Mouse (Mus musculus): ENCODE measurements around the gene Smarcc1. TPM values are rescaled to one million over a fixed set of nuclear protein-coding genes. Genes with fewer than 3 reads are reported as not detected.
A peak's percentile ranks its signal among the peaks of the same experiment; 100 is the strongest.

Gene Smarcc1
- total and polyA plus RNA-seq, 2 experiments from 2014 or later = 43.0 to 77.1 TPM

GRCm38 (mm10) chr9:110255407-110256019 is 138.0 kb downstream of the Smarcc1 start:
- peak; percentile 68 for DNase-seq
- peak overlapping the region; percentile 50 for H3K27ac ChIP-seq (ENCODE audit: low read depth, low read length)
- H3K4me2 ChIP-seq (ENCODE audit: low read depth) = no peak overlapping the region
- H3K9me3 ChIP-seq (ENCODE audit: low read length) = no peaks in the 10 kb centered on the region
- TF ChIP-seq CTCF (IDR thresholded peaks at IDR 0.05; ENCODE audit: low read depth) = no peak
- peaks cover 23% of the 10 kb centered on the region for H3K36me3 ChIP-seq (ENCODE audit: insufficient read depth)
- H3K4me1 ChIP-seq (ENCODE audit: insufficient read depth) = peaks cover 19% of the 10 kb centered on the region
- H3K9ac ChIP-seq = no peak overlapping the region
- no peak overlapping the region for H3K4me3 ChIP-seq (ENCODE audit: low read depth, low read length)
- peak; percentile 81 for ATAC-seq
- no peaks in the 10 kb centered on the region for H3K27me3 ChIP-seq (ENCODE audit: insufficient read depth, low read length)
- 24% methylated on average over 15 of the region's 15 CpGs for WGBS

GRCm38 (mm10) chr9:110258646-110259045 is 141.1 kb downstream of the Smarcc1 start:
- H3K9ac ChIP-seq = no peak overlapping the region
- DNase-seq (no peak), ATAC-seq (no peak)
- no peaks in the 10 kb centered on the region for H3K27me3 ChIP-seq (ENCODE audit: insufficient read depth, low read length)
- H3K4me3 ChIP-seq (ENCODE audit: low read depth, low read length) = no peak overlapping the region
- 83% methylated on average over 6 of the region's 6 CpGs for WGBS
- no peak for TF ChIP-seq CTCF (IDR thresholded peaks at IDR 0.05; ENCODE audit: low read depth)
- peaks cover 10% of the 10 kb centered on the region; the same call in 1 of the 2 replicates for H3K4me1 ChIP-seq (ENCODE audit: insufficient read depth)
- H3K36me3 ChIP-seq (ENCODE audit: insufficient read depth) = peaks cover 36% of the 10 kb centered on the region
- no peak overlapping the region for H3K27ac ChIP-seq (ENCODE audit: low read depth, low read length)
- no peak overlapping the region for H3K4me2 ChIP-seq (ENCODE audit: low read depth)
- H3K9me3 ChIP-seq (ENCODE audit: low read length) = no peaks in the 10 kb centered on the region

GRCm38 (mm10) chr9:110259118-110259517 is 141.6 kb downstream of the Smarcc1 start:
- Histone ChIP-seq H3K4me1 (ENCODE audit: insufficient read depth) (peaks cover 10% of the 10 kb centered on the region; the same call in 1 of the 2 replicates), H3K9me3 (ENCODE audit: low read length) (no peaks in the 10 kb centered on the region), H3K4me3 (ENCODE audit: low read depth, low read length) (no peak overlapping the region), H3K27ac (ENCODE audit: low read depth, low read length) (no peak overlapping the region), H3K4me2 (ENCODE audit: low read depth) (no peak overlapping the region), H3K9ac (no peak overlapping the region), H3K36me3 (ENCODE audit: insufficient read depth) (peaks cover 36% of the 10 kb centered on the region), H3K27me3 (ENCODE audit: insufficient read depth, low read length) (no peaks in the 10 kb centered on the region)
- TF ChIP-seq CTCF (IDR thresholded peaks at IDR 0.05; ENCODE audit: low read depth) = no peak
- DNase-seq (no peak), ATAC-seq (no peak)
- 90% methylated on average over 3 of the region's 3 CpGs for WGBS

- no peak overlapping the region for H3K9ac ChIP-seq
- 81% methylated on average over 8 of the region's 8 CpGs for whole genome bisulfite sequencing
- H3K4me2 ChIP-seq (ENCODE audit: low read depth) = no peak overlapping the region
- peaks cover 33% of the 10 kb centered on the region for H3K36me3 ChIP-seq (ENCODE audit: insufficient read depth)
- no peaks in the 10 kb centered on the region for H3K4me1 ChIP-seq (ENCODE audit: insufficient read depth)
- no peak overlapping the region for H3K27ac ChIP-seq (ENCODE audit: low read depth, low read length)
- no peaks in the 10 kb centered on the region for H3K9me3 ChIP-seq (ENCODE audit: low read length)
- no peak for TF ChIP-seq CTCF (IDR thresholded peaks at IDR 0.05; ENCODE audit: low read depth)
- no peak overlapping the region for H3K4me3 ChIP-seq (ENCODE audit: low read depth, low read length)
- peak; percentile 43; the same call in 1 of the 2 replicates for ATAC-seq
- DNase-seq = no peak
- H3K27me3 ChIP-seq (ENCODE audit: insufficient read depth, low read length) = no peaks in the 10 kb centered on the region
These were observed 145.7 kb downstream of the Smarcc1 start for GRCm38 (mm10) chr9:110263181-110263580.

GRCm38 (mm10) chr9:110264991-110265390 is 147.5 kb downstream of the Smarcc1 start:
- WGBS = 74% methylated on average over 9 of the region's 9 CpGs
- Histone ChIP-seq H3K9ac (no peak overlapping the region), H3K9me3 (ENCODE audit: low read length) (no peaks in the 10 kb centered on the region), H3K27ac (ENCODE audit: low read depth, low read length) (no peak overlapping the region), H3K4me3 (ENCODE audit: low read depth, low read length) (no peak overlapping the region), H3K27me3 (ENCODE audit: insufficient read depth, low read length) (no peaks in the 10 kb centered on the region), H3K4me2 (ENCODE audit: low read depth) (no peak overlapping the region), H3K4me1 (ENCODE audit: insufficient read depth) (no peaks in the 10 kb centered on the region), H3K36me3 (ENCODE audit: insufficient read depth) (peaks cover 20% of the 10 kb centered on the region)
- DNase-seq (no peak), ATAC-seq (no peak)
- TF ChIP-seq CTCF (IDR thresholded peaks at IDR 0.05; ENCODE audit: low read depth) = no peak

- Histone ChIP-seq H3K27ac (ENCODE audit: low read depth, low read length) (no peak overlapping the region), H3K9me3 (ENCODE audit: low read length) (no peaks in the 10 kb centered on the region), H3K36me3 (ENCODE audit: insufficient read depth) (no peaks in the 10 kb centered on the region), H3K4me3 (ENCODE audit: low read depth, low read length) (no peak overlapping the region), H3K27me3 (ENCODE audit: insufficient read depth, low read length) (no peaks in the 10 kb centered on the region), H3K4me2 (ENCODE audit: low read depth) (no peak overlapping the region), H3K9ac (no peak overlapping the region), H3K4me1 (ENCODE audit: insufficient read depth) (no peaks in the 10 kb centered on the region)
- TF ChIP-seq CTCF (IDR thresholded peaks at IDR 0.05; ENCODE audit: low read depth) = no peak
- ATAC-seq (no peak), DNase-seq (no peak)
- 88% methylated on average over 10 of the region's 10 CpGs for WGBS
These were observed 150.9 kb downstream of the Smarcc1 start for GRCm38 (mm10) chr9:110268416-110268815.

- H3K27ac ChIP-seq (ENCODE audit: low read depth, low read length) = no peak overlapping the region
- DNase-seq (no peak), ATAC-seq (no peak)
- no peaks in the 10 kb centered on the region for H3K27me3 ChIP-seq (ENCODE audit: insufficient read depth, low read length)
- no peaks in the 10 kb centered on the region for H3K9me3 ChIP-seq (ENCODE audit: low read length)
- H3K36me3 ChIP-seq (ENCODE audit: insufficient read depth) = no peaks in the 10 kb centered on the region
- no peak overlapping the region for H3K9ac ChIP-seq
- no peak for TF ChIP-seq CTCF (IDR thresholded peaks at IDR 0.05; ENCODE audit: low read depth)
- H3K4me3 ChIP-seq (ENCODE audit: low read depth, low read length) = no peak overlapping the region
- no peak overlapping the region for H3K4me2 ChIP-seq (ENCODE audit: low read depth)
- 94% methylated on average over 3 of the region's 3 CpGs for WGBS
- no peaks in the 10 kb centered on the region for H3K4me1 ChIP-seq (ENCODE audit: insufficient read depth)
These were observed 154.8 kb downstream of the Smarcc1 start for GRCm38 (mm10) chr9:110272330-110272729.
